Mouse (Mus musculus): ENCODE data around the gene Isy1.

Gene Isy1

GRCm38 (mm10) chr6:87850155-87850899, 11.7 kb upstream of the Isy1 start:
- no peak for DNase-seq (ENCODE audit: extremely low read depth, low read depth)

GRCm38 (mm10) chr6:87849780-87850154, 11.2 kb upstream of the Isy1 start:
- peak; percentile 65 for DNase-seq (ENCODE audit: extremely low read depth, low read depth)

- no peak for DNase-seq (ENCODE audit: extremely low read depth, low read depth)
Measured at GRCm38 (mm10) chr6:87846813-87847212, 8.2 kb upstream of the Isy1 start.

- no peak for DNase-seq (ENCODE audit: extremely low read depth, low read depth)
Measured at GRCm38 (mm10) chr6:87845031-87845695, 6.6 kb upstream of the Isy1 start.

GRCm38 (mm10) chr6:87842254-87842653, 3.7 kb upstream of the Isy1 start:
- no peak for DNase-seq (ENCODE audit: extremely low read depth, low read depth)

GRCm38 (mm10) chr6:87841635-87842034, 3.0 kb upstream of the Isy1 start:
- DNase-seq (ENCODE audit: extremely low read depth, low read depth) = no peak

GRCm38 (mm10) chr6:87839797-87840341, 1.3 kb upstream of the Isy1 start:
- no peak for DNase-seq (ENCODE audit: extremely low read depth, low read depth)

- DNase-seq (ENCODE audit: extremely low read depth, low read depth) = no peak
Measured at GRCm38 (mm10) chr6:87835695-87836094, 2.9 kb downstream of the Isy1 start, which contains the start of gene Gm45140. Gm45140 (minus strand) TSS chr6:87835795.

GRCm38 (mm10) chr6:87820366-87820765, 18.2 kb downstream of the Isy1 start:
- no peak for DNase-seq (ENCODE audit: extremely low read depth, low read depth)

GRCm38 (mm10) chr6:87814486-87814885, 24.1 kb downstream of the Isy1 start:
- no peak for DNase-seq (ENCODE audit: extremely low read depth, low read depth)

- no peak for DNase-seq (ENCODE audit: extremely low read depth, low read depth)
Measured at GRCm38 (mm10) chr6:87812656-87813055, 25.9 kb downstream of the Isy1 start.

GRCm38 (mm10) chr6:87811675-87812338, 26.8 kb downstream of the Isy1 start, which contains the start of gene Rab43:
Rab43 (minus strand) TSS chr6:87812164.
- peak; percentile 80 for DNase-seq (ENCODE audit: extremely low read depth, low read depth)

GRCm38 (mm10) chr6:87810713-87811669, 27.6 kb downstream of the Isy1 start:
- DNase-seq (ENCODE audit: extremely low read depth, low read depth) = no peak

- no peak for DNase-seq (ENCODE audit: extremely low read depth, low read depth)
Measured at GRCm38 (mm10) chr6:87810311-87810710, 28.3 kb downstream of the Isy1 start.

GRCm38 (mm10) chr6:87809651-87810161, 28.9 kb downstream of the Isy1 start:
- DNase-seq (ENCODE audit: extremely low read depth, low read depth) = no peak

- DNase-seq (ENCODE audit: extremely low read depth, low read depth) = no peak
Measured at GRCm38 (mm10) chr6:87809144-87809543, 29.5 kb downstream of the Isy1 start.

- no peak for DNase-seq (ENCODE audit: extremely low read depth, low read depth)
Measured at GRCm38 (mm10) chr6:87808521-87808920, 30.1 kb downstream of the Isy1 start.

GRCm38 (mm10) chr6:87807735-87808440, 30.7 kb downstream of the Isy1 start:
- no peak for DNase-seq (ENCODE audit: extremely low read depth, low read depth)

- no peak for DNase-seq (ENCODE audit: extremely low read depth, low read depth)
Measured at GRCm38 (mm10) chr6:87806857-87807256, 31.7 kb downstream of the Isy1 start.

- DNase-seq (ENCODE audit: extremely low read depth, low read depth) = peak; percentile 65
Measured at GRCm38 (mm10) chr6:87806028-87806427, 32.6 kb downstream of the Isy1 start.

Data from MEL-GATA-1-ER (cell line).